Mouse (Mus musculus) 416B (cell line): Measurements from ENCODE around the gene Iqsec2.
"Not testable (repeated sequence)": the region's sequence is repeated elsewhere in the genome, so short reads cannot be mapped to it uniquely, and the experiment has no call there.

Experiments used
- DNase-seq: peaks from one replicate; pipeline ENCODE4 v3.0.0; 2011; ENCODE audit warnings: low read depth

Gene Iqsec2

GRCm38 (mm10) chrX:152178843-152179545, 34.9 kb downstream of the Iqsec2 start:
- no peak for DNase-seq

- DNase-seq, result no peak
These were observed 35.9 kb downstream of the Iqsec2 start for GRCm38 (mm10) chrX:152179670-152180656.

DNA sequence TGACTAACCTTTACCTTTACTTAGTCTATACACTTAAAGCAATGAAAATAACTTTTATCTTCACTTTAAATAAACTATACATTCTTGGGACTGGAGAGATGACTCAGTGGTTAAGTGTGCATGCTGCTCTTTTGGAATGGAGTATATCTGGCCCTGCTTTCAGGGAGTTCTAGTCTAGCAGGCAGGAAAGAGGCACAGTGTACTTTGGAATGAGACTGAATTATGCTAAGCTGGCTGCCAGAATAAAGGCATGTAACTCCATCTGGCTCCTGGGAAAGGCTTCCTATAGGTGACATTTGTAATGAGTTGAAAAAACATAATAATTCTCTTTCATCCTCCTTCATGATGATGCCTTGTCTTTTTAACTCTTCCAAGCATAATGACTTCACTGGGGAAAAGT, 43.1 kb downstream of the Iqsec2 start:
- no peak for DNase-seq

DNA sequence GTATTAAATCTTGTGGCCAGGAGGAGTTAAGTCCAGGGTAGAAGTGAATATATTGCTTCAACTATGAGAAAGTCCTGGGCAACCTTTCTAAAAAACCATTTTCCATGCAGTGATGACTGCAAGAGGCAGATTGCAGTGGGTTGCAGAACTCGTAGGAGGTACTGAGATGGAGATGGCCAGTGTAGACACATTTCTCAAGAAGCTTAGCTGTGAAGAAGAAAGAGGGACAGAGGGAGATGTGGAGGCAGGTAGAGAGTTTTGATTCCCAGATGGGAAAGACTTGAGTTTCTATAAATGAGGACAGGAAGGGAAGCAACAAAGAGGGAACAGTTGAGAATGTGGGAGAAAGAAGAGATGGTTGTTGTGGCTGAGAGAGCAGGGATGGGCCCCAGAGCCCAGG, 47.2 kb downstream of the Iqsec2 start:
- DNase-seq, result no peak

DNA sequence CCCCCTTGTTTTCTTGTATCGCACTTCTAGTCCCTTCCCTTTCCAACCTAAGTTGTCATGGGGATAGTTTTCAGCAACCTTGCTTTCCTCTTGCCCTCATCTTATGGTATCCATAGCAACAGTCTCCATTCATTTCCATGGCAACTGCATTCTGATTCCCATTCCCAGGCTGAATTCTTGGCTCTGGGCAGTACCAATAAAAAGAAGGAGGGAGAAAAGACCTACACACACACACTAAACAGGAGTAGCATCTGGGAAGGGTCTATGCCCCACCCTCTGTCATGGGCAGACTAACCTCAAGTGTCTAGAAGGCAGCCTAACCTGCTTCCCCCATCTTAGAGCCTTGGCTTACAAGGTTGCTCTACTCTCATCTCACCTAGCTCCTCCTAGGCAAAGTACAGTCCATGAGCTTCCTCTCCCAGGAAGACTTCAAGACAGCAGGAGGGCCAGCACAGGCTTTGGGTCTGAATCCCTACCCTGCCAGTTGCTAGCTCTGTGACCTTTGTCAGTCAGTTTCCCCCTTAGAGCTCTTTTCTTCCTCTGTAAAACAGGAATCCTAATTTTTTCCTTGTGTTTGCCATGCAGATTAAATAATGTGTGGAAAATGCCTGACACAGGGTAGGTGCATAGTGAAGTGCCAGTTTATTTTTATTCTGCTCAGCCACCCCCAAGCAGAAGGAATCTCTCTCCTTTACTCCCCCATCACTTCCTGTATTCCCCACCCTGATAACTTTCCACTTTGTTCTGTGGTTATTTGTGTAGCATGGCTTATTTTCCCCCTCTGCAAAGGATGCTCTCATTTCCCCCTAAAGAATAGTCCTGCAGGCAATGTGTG, 54.0 kb downstream of the Iqsec2 start:
- no peak for DNase-seq

GRCm38 (mm10) chrX:152201737-152202421, 57.8 kb downstream of the Iqsec2 start:
- no peak for DNase-seq

DNA sequence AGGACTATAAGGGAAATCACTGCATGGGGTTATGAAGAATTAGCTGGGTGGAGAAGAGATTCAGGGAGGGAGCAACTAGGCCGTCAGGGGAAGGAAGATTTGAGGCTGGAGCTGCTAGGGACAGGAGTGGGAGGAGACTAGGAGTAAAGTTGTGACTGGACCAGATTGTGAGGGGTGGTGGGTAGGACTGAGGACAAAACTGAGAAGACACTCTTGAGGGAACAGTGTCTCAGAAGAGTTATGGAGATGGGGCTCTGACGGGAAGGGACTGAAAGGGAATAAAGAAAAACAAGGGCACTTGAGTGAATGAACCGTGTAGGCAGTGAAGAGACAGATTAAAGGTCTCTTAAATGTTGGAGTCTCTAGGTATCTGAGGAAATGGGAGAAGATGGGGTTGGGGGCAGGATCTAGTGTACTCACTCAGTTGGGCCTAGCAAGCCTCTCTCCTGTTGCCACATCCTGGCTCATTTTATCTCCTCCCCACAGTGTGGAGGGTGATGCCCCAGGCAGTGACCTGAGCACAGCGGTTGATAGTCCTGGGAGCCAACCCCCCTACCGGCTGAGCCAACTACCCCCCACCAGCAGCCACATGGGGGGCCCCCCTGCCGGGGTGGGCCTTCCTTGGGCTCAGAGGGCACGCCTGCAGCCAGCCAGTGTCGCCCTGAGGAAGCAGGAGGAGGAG, 58.5 kb downstream of the Iqsec2 start:
- peak; percentile 8 for DNase-seq

GRCm38 (mm10) chrX:152203247-152203646, 59.2 kb downstream of the Iqsec2 start:
- peak; percentile 43 for DNase-seq

GRCm38 (mm10) chrX:152205486-152205885, 61.4 kb downstream of the Iqsec2 start:
- DNase-seq, result no peak

- no peak for DNase-seq
These were observed 70.6 kb downstream of the Iqsec2 start for GRCm38 (mm10) chrX:152214703-152215102.

DNA sequence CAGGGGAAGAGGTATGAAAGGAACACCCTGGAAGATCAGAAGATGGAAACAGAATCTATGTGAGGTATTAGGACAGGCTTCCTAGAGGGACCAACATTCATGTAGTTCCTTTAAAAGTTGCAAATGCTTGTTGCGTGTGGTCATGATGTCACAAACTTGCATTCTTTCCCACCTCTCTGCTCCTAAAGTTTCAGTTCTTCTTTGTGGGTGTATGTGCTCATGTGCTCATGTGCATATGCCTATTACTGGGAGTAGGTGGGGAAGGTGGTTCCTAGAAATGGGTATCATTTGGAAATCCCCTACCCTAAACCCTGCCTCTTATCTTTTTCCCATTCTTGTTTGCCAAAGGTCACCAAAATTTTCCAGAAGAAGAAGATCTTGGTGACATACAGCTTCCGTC, 74.5 kb downstream of the Iqsec2 start:
- DNase-seq, result no peak

DNA sequence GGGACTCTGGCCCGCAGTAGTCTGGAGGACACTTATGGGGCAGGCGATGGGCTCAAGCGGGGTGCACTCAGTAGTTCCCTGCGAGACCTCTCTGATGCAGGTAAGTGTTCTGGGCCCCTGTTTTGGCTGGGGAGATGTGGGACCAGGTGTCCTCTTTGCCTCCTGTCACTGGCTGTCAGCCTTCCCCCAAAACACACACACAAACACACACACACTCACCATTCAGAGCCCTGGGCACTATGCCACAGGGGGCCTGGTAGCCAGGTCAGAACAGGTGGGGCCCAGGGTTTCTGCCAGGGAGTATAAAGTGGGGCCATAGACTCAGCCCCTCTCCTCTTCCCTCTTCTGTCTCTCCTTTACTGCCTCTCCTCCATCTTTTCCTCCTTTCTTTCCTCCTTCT, 77.7 kb downstream of the Iqsec2 start:
- DNase-seq, result no peak

DNA sequence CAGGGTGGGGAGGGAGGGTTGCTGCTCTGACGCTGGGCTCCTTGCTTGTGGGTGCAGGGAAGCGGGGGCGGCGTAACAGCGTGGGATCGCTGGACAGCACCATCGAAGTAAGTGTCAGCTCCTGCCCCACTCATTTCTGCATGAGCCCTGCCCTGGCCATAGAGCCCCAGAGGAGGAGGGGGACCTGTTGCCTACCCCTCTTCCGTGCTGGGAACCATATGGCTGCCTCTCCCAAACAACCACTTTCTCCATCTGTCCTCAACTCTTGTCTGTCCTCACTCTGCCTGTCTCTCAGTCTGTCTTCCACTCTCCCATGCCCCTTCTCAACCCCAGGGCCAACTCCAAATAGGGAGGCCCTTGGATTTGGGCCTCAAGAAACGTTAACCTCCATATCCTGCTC, 78.2 kb downstream of the Iqsec2 start:
- DNase-seq, result no peak

- no peak for DNase-seq
These were observed 79.2 kb downstream of the Iqsec2 start for GRCm38 (mm10) chrX:152223313-152223712.

- no peak for DNase-seq
These were observed 80.2 kb downstream of the Iqsec2 start for GRCm38 (mm10) chrX:152224280-152224679.

GRCm38 (mm10) chrX:152232781-152233763, 89.0 kb downstream of the Iqsec2 start, which contains the start of gene Kdm5c:
TSS of gene Kdm5c (plus strand) at chrX:152233020.
- DNase-seq, result peak; percentile 99

DNA sequence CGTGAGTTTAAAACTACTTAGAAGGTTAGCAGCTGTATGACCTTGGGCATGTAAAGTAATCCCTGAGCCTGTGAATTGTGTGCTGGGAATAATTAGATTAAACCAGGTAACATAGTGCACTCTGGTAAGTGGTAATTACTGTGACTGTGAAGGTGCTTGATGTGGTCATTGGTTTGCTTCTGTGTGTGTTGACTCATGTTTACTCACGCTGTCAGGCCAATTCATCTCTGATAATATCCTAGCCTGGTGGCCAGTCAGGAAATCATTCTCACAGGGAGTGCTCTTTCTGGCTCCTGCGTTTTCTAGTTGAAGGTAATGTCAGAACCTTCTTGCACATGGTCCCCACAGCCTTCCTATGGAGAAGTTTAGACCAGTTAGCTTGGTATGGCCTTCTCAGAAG, 90.1 kb downstream of the Iqsec2 start:
- peak; percentile 53 for DNase-seq

DNA sequence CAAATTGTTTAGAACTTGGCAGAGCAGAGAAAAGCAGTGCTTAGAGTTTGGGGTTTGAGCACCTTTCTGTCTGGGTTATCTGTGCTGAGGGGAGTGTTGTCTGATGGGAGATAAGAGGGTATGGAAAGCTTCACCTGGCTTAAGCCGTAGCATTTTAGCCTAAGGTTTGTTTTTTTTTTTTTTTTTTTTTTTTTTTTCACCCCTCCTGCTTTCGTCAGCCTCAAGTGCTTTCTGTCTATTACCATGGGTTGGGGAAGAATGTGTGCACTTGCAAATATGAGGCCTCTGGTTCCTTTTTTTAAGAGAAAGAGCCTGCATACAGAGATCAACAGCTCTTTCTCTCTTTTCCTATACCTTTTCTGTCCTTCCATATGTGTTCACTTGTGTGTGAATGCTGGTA, 91.7 kb downstream of the Iqsec2 start:
- no peak for DNase-seq

- not testable (repeated sequence) for DNase-seq
These were observed 99.1 kb downstream of the Iqsec2 start for GRCm38 (mm10) chrX:152243140-152243539.
